Mouse (Mus musculus) testis, adult 2 months (tissue): Measurements from ENCODE around the gene Col4a1.

Experiments
- CTCF ChIP-seq: fragments of 200-500 bp; IDR thresholded peaks from 2 replicates; pipeline ENCODE4 v1.5.1; 2012; ENCODE audit warnings: low read depth, mild to moderate bottlenecking, inconsistent platforms, low read length, moderate library complexity; ENCODE audit not compliant: control insufficient read depth, insufficient read depth, insufficient replicate concordance
- POLR2A ChIP-seq: fragments of 200-500 bp; IDR thresholded peaks from 2 replicates; pipeline ENCODE4 v1.6.1; 2012; ENCODE audit warnings: low read depth, mild to moderate bottlenecking, inconsistent platforms, low read length, moderate library complexity; ENCODE audit not compliant: control insufficient read depth

DNA sequence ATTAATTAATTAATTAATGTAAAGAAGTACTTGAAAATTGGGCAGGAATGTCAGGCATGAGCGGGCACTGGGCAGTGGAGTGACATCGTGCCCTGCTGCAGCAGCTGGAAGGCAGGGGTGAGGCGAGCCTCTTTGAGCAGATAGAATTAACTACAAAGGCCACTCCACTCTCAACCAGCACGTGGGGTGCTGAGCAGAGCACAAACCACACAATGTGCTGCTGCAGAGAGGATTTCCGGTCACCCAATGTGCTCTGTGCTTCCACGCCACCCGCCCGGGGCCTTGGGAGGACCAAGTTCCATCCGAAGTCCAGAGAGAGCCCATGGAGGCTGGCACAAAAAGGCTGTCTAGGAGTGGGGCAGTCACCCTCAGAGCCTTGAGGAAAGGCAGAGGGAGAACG, 29.4 kb downstream of the Col4a1 start:
- TF ChIP-seq CTCF (no peak), POLR2A (no peak)
